Mouse (Mus musculus): ENCODE results near the gene Rapgef4.

DNA sequence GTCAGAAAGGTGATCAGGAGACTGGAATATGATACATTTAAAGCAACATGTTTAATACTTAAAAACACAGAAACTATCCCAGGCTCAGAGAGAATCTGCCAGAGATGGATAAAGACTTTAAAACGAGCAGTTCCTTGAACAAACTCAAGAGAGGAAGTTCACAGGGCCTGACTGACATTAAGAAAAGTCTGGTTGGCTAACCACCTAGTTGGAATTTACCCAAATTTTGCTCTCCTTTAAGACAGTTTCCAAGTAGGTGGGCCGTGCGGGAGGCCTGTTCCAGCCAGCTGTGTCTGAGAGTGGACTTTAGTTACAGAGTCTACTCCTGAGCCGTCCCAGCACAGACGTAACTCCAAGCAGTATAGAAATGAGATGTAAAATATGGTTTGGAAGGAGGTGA lies 129.4 kb downstream of the Rapgef4 start:
- no peak for TF ChIP-seq CTCF (IDR thresholded peaks at IDR 0.05)
- TF ChIP-seq EP300 (IDR thresholded peaks at IDR 0.05), result no peak

All from lung, postnatal 0 days (tissue).